Mouse (Mus musculus) forelimb bud, embryonic 11.5 days (tissue): ENCODE measurements at regions not wholly inside any gene's neighbourhood (a gene's known extent, or its start where the extent isn't known, plus 50 kb on each side); places are given as distances from the start of the nearest gene placed in this dataset.
"Not testable (repeated sequence)": the region's sequence is repeated elsewhere in the genome, so short reads cannot be mapped to it uniquely, and the experiment has no call there.

ENCODE experiments used
- DNase-seq: peaks from one replicate; pipeline ENCODE4 v3.0.0-alpha.2; 2012; ENCODE audit warnings: low read depth, low spot score

- DNase-seq = no peak
Measured at GRCm38 (mm10) chr14:54148626-54149025, 105.3 kb downstream of the Dad1 start.

GRCm38 (mm10) chr14:54148121-54148520 lies 105.8 kb downstream of the Dad1 start:
- no peak for DNase-seq

- DNase-seq = no peak
Measured at GRCm38 (mm10) chr14:54147546-54147945, 106.4 kb downstream of the Dad1 start.

- DNase-seq = no peak
Measured at GRCm38 (mm10) chr14:54145743-54146741, 107.9 kb downstream of the Dad1 start.

- DNase-seq = no peak
Measured at GRCm38 (mm10) chr14:54143828-54144227, 110.1 kb downstream of the Dad1 start.

- no peak for DNase-seq
Measured at GRCm38 (mm10) chr14:54138288-54138687, 115.6 kb downstream of the Dad1 start.

- no peak for DNase-seq
Measured at GRCm38 (mm10) chr14:54136538-54136937, 117.4 kb downstream of the Dad1 start.

GRCm38 (mm10) chr14:54128334-54128733 lies 125.6 kb downstream of the Dad1 start:
- no peak for DNase-seq

GRCm38 (mm10) chr14:54125510-54125909 lies 128.4 kb downstream of the Dad1 start:
- DNase-seq = no peak

- DNase-seq = no peak
Measured at GRCm38 (mm10) chr14:54121973-54122372, 131.9 kb downstream of the Dad1 start.

- no peak for DNase-seq
Measured at GRCm38 (mm10) chr14:54121340-54121739, 132.6 kb downstream of the Dad1 start.

- no peak for DNase-seq
Measured at GRCm38 (mm10) chr14:54120194-54120593, 133.7 kb downstream of the Dad1 start.

GRCm38 (mm10) chr14:54117607-54118006 lies 136.3 kb downstream of the Dad1 start:
- DNase-seq = not testable (repeated sequence)

GRCm38 (mm10) chr14:54113216-54113615 lies 140.7 kb downstream of the Dad1 start:
- DNase-seq = no peak

GRCm38 (mm10) chr14:54110971-54111370 lies 142.9 kb downstream of the Dad1 start:
- DNase-seq = peak; percentile 57

- DNase-seq = no peak
Measured at GRCm38 (mm10) chr14:54109129-54109528, 144.8 kb downstream of the Dad1 start.

- no peak for DNase-seq
Measured at GRCm38 (mm10) chr14:54108311-54109074, 145.4 kb downstream of the Dad1 start.

- DNase-seq = no peak
Measured at GRCm38 (mm10) chr14:54107204-54107796, 146.6 kb downstream of the Dad1 start.

GRCm38 (mm10) chr14:54104243-54104642 lies 149.7 kb downstream of the Dad1 start:
- no peak for DNase-seq

GRCm38 (mm10) chr14:54103541-54103940 lies 150.4 kb downstream of the Dad1 start:
- no peak for DNase-seq

GRCm38 (mm10) chr14:54103115-54103514 lies 150.8 kb downstream of the Dad1 start:
- DNase-seq = no peak

GRCm38 (mm10) chr14:54101775-54102174 lies 152.1 kb downstream of the Dad1 start:
- DNase-seq = no peak
